Mouse (Mus musculus) cerebellum, adult 2 months (tissue): ENCODE data around the gene Amtn.

ENCODE experiments used
- CTCF ChIP-seq: fragments of 200-500 bp; IDR thresholded peaks from 2 replicates; pipeline ENCODE4 v1.5.1; 2011; ENCODE audit warnings: low read depth, mild to moderate bottlenecking, control low read depth, low read length, moderate library complexity, borderline replicate concordance; ENCODE audit not compliant: insufficient read depth
- POLR2A ChIP-seq: fragments of 200-500 bp; IDR thresholded peaks from 2 replicates; pipeline ENCODE4 v1.6.1; 2011; ENCODE audit warnings: low read length, control low read depth, borderline replicate concordance; ENCODE audit not compliant: insufficient read depth

DNA sequence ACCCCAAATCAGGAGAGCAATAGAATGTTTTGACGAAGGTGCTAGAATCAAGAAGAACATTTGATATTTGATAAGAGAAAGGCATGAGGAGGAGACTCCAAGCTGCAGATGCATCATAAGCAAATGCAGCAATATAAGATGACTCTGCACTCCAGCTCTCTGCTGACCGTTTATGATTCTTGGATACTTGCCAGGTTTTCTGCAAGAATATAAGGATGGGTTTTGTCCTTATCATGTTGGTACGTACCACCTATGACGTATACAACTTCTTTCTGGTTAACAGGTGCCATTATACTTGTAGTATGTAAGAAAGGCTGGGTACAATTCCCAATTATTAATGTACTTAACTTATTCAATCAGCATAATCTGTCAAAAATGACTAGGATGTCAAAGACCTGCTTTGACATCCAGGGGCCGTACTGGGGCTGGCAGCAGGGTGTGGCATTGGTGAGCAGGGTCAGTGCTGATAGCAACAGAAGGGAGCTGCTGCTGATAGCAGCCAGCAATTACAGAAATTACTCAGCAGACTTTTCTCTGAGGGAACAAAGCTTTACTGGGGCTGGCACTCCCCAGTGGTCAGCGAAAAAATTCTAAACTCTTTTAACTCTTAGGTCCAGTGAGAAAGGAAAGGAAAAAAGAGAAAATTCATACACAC is 5.2 kb upstream of the Amtn start:
- TF ChIP-seq CTCF (no peak), POLR2A (no peak)
